25 mouse cellular contexts compared by ENCODE assay signal in genomic region chr2:17575648-17576047, GRCm38 (mm10).
A peak's percentile ranks its signal among the peaks of the same experiment; 100 is the strongest.
DNase-seq lines count a peak whose midpoint lies in the region; ATAC-seq and TF ChIP-seq lines count a peak whose summit lies in the region.
"Had no signal": no experiment of that assay in that cellular context is flagged by ENCODE, and none has a peak within 500 bp of the region (broad histone marks: within the 10 kb centered on the region; RNA-seq: fewer than 3 reads in every experiment).

No protein-coding gene starts in this region.

- TF ChIP-seq POLR2A in cerebellum, adult 2 months (IDR thresholded peaks at IDR 0.05; ENCODE audit: borderline replicate concordance, insufficient read depth, low read length): no peak

- no peak for DNase-seq in cerebellum, postnatal 14 days
- DNase-seq in cerebellum, adult 2 months: peak; percentile 9 to 20
- DNase-seq in cerebellum, adult 11 months: no peak
- no peak for DNase-seq in embryonic facial prominence, embryonic 14.5 days (ENCODE audit: low spot score)
- DNase-seq in embryonic facial prominence, embryonic 10.5 days (ENCODE audit: low spot score): no peak
- DNase-seq in brain, adult 2 months (ENCODE audit: low read depth, low spot score): peak; percentile 35
- DNase-seq: adrenal gland, adult 8-10 months; adrenal gland, postnatal 25 days; gastrocnemius, postnatal 25 days; heart, adult 18-20 months; heart, postnatal 10 days; heart, postnatal 36 days; kidney, adult 11 months had no signal

- TF ChIP-seq CTCF in cerebellum, adult 2 months (IDR thresholded peaks at IDR 0.05; ENCODE audit: borderline replicate concordance, insufficient read depth, low read depth, low read length): no peak

- no peaks in the 10 kb centered on the region for H3K27me3 ChIP-seq in cerebellum, adult 2 months (ENCODE audit: control insufficient read depth, insufficient read depth, low read length)
- H3K27me3 ChIP-seq in embryonic facial prominence, embryonic 14.5 days (replicated peaks; ENCODE audit: control insufficient read depth, insufficient read depth, low read length): no peaks in the 10 kb centered on the region
- H3K27me3 ChIP-seq in embryonic facial prominence, embryonic 10.5 days (replicated peaks; ENCODE audit: low read depth, poor library complexity, severe bottlenecking): no peaks in the 10 kb centered on the region
- H3K27me3 ChIP-seq: embryonic facial prominence, embryonic 12.5 days; forebrain, embryonic 12.5 days; forebrain, embryonic 15.5 days; heart, embryonic 12.5 days; heart, embryonic 15.5 days; hindbrain, embryonic 13.5 days; intestine, embryonic 15.5 days had no signal

- H3K9ac ChIP-seq in embryonic facial prominence, embryonic 14.5 days (ENCODE audit: low read depth, low read length): no peak overlapping the region
- H3K9ac ChIP-seq: embryonic facial prominence, embryonic 12.5 days; forebrain, embryonic 12.5 days; forebrain, embryonic 15.5 days; heart, embryonic 12.5 days; heart, embryonic 15.5 days; hindbrain, embryonic 13.5 days; intestine, embryonic 15.5 days had no signal

- no peaks in the 10 kb centered on the region for H3K9me3 ChIP-seq in embryonic facial prominence, embryonic 14.5 days (ENCODE audit: control insufficient read depth, low read length)
- 0 out of 2 replicates have a peak, but pooled peaks cover 4% of the 10 kb centered on the region for H3K9me3 ChIP-seq in embryonic facial prominence, embryonic 10.5 days
- H3K9me3 ChIP-seq: embryonic facial prominence, embryonic 12.5 days; forebrain, embryonic 12.5 days; forebrain, embryonic 15.5 days; heart, embryonic 12.5 days; heart, embryonic 15.5 days; intestine, embryonic 15.5 days had no signal

- ATAC-seq in cerebellum, adult (ENCODE audit: insufficient number of reproducible peaks, low FRiP score, low TSS enrichment): peak; percentile 91
- 0 out of 2 replicates have a peak, but pooled peaks have one; percentile 44 for ATAC-seq in embryonic facial prominence, embryonic 14.5 days (ENCODE audit: low read depth)
- ATAC-seq: activated CD4-positive, CD25-positive, alpha-beta regulatory T cell, adult 4 months; forebrain, embryonic 15.5 days; hindbrain, embryonic 16.5 days; intestine, embryonic 15.5 days had no signal

- no peaks in the 10 kb centered on the region for H3K4me1 ChIP-seq in cerebellum, adult 2 months (ENCODE audit: control insufficient read depth, insufficient read depth, low read length)
- H3K4me1 ChIP-seq in embryonic facial prominence, embryonic 14.5 days (ENCODE audit: control insufficient read depth, insufficient read depth, low read length): no peaks in the 10 kb centered on the region
- no peaks in the 10 kb centered on the region for H3K4me1 ChIP-seq in embryonic facial prominence, embryonic 10.5 days
- H3K4me1 ChIP-seq: embryonic facial prominence, embryonic 12.5 days; forebrain, embryonic 12.5 days; forebrain, embryonic 15.5 days; heart, embryonic 12.5 days; heart, embryonic 15.5 days; hindbrain, embryonic 10.5 days; hindbrain, embryonic 13.5 days; intestine, embryonic 15.5 days had no signal

- H3K36me3 ChIP-seq in embryonic facial prominence, embryonic 14.5 days (ENCODE audit: control insufficient read depth, insufficient read depth, low read length): no peaks in the 10 kb centered on the region
- H3K36me3 ChIP-seq in embryonic facial prominence, embryonic 10.5 days (replicated peaks): no peaks in the 10 kb centered on the region
- H3K36me3 ChIP-seq: embryonic facial prominence, embryonic 12.5 days; forebrain, embryonic 12.5 days; forebrain, embryonic 15.5 days; heart, embryonic 12.5 days; heart, embryonic 15.5 days; hindbrain, embryonic 10.5 days; hindbrain, embryonic 13.5 days; intestine, embryonic 15.5 days had no signal

- no peak overlapping the region for H3K27ac ChIP-seq in cerebellum, adult 2 months (ENCODE audit: insufficient read depth, low read length)
- H3K27ac ChIP-seq in embryonic facial prominence, embryonic 14.5 days (replicated peaks; ENCODE audit: low read depth, low read length): no peak overlapping the region
- H3K27ac ChIP-seq in embryonic facial prominence, embryonic 10.5 days (replicated peaks): no peak overlapping the region
- H3K27ac ChIP-seq: embryonic facial prominence, embryonic 12.5 days; forebrain, embryonic 12.5 days; forebrain, embryonic 15.5 days; heart, embryonic 15.5 days; hindbrain, embryonic 10.5 days; hindbrain, embryonic 13.5 days; intestine, embryonic 15.5 days had no signal

- H3K4me2 ChIP-seq in embryonic facial prominence, embryonic 14.5 days (ENCODE audit: low read depth, low read length): no peak overlapping the region
- H3K4me2 ChIP-seq: embryonic facial prominence, embryonic 12.5 days; forebrain, embryonic 12.5 days; forebrain, embryonic 15.5 days; heart, embryonic 12.5 days; heart, embryonic 15.5 days; hindbrain, embryonic 13.5 days; intestine, embryonic 15.5 days had no signal

- H3K4me3 ChIP-seq in cerebellum, adult 2 months (replicated peaks; ENCODE audit: insufficient read depth, low read depth, low read length): no peak overlapping the region
- H3K4me3 ChIP-seq in embryonic facial prominence, embryonic 14.5 days (ENCODE audit: low read depth, low read length): no peak overlapping the region
- no peak overlapping the region for H3K4me3 ChIP-seq in embryonic facial prominence, embryonic 10.5 days
- H3K4me3 ChIP-seq: embryonic facial prominence, embryonic 12.5 days; erythroblast, embryonic 14.5 days; forebrain, embryonic 12.5 days; forebrain, embryonic 15.5 days; heart, embryonic 12.5 days; heart, embryonic 15.5 days; hindbrain, embryonic 10.5 days; hindbrain, embryonic 13.5 days; intestine, embryonic 15.5 days had no signal

- 15% methylated on average over 3 of the region's 3 CpGs for WGBS in cerebellum, adult 2 months
- 71% methylated on average over 3 of the region's 3 CpGs for WGBS in embryonic facial prominence, embryonic 14.5 days
- WGBS in embryonic facial prominence, embryonic 10.5 days: 80% methylated on average over 3 of the region's 3 CpGs

Comparison
In these comparisons a context has a peak if more than half of its experiments do, and no peak if none do; other contexts are left out.
1. DNase-seq: peak in cerebellum, adult 2 months (2 of 2) and brain, adult 2 months (single experiment); none in cerebellum, postnatal 14 days (0 of 2), cerebellum, adult 11 months (single experiment), embryonic facial prominence, embryonic 14.5 days (single experiment) and embryonic facial prominence, embryonic 10.5 days (single experiment).